Mouse (Mus musculus) bone marrow, adult 2 months (tissue): ENCODE results near the gene Igsf9.

Experiments used
- CTCF ChIP-seq: fragments of 200-500 bp; IDR thresholded peaks from 2 replicates; pipeline ENCODE4 v1.5.1; 2011; ENCODE audit warnings: low read length, control low read depth; ENCODE audit not compliant: control insufficient read depth, insufficient read depth
- POLR2A ChIP-seq: fragments of 200-500 bp; IDR thresholded peaks from 2 replicates; pipeline ENCODE4 v1.6.1; 2011; ENCODE audit warnings: low read depth, mild to moderate bottlenecking, control low read depth, low read length, borderline replicate concordance; ENCODE audit not compliant: control insufficient read depth

GRCm38 (mm10) chr1:172527431-172527830 lies 45.8 kb downstream of the Igsf9 start:
- TF ChIP-seq CTCF (no peak), POLR2A (no peak)
